8 mouse cellular contexts compared by ENCODE assay signal in the genomic region with DNA sequence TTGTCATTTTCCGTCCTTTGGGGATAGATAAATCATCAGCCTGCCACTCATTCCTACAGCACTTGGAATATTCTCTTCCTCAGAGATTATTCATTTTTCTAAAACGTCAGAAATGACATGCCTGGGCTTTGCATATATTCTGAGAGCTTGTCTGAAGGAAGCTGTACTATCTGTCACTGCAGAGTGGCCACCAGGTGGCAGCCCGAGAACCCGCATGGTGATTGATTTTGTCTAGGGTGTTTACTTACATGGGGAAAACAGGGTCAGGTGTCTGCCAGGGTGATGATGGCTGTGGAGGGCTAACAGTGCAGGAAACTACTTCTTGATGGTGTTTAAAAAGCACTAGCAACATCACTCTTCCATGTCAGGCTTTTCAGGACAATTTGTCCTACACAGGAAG.
DNase-seq lines count a peak whose midpoint lies in the region; ATAC-seq and TF ChIP-seq lines count a peak whose summit lies in the region.
"Had no signal": no experiment of that assay in that cellular context is flagged by ENCODE, and none has a peak within 500 bp of the region (broad histone marks: within the 10 kb centered on the region; RNA-seq: fewer than 3 reads in every experiment).

No protein-coding gene starts in this region.

- no peaks in the 10 kb centered on the region for H3K4me1 ChIP-seq in forebrain, embryonic 10.5 days
- H3K4me1 ChIP-seq in hindbrain, embryonic 12.5 days = no peaks in the 10 kb centered on the region
- no peaks in the 10 kb centered on the region for H3K4me1 ChIP-seq in midbrain, embryonic 12.5 days
- H3K4me1 ChIP-seq: liver, embryonic 15.5 days had no signal

- H3K36me3 ChIP-seq in forebrain, embryonic 10.5 days (replicated peaks) = no peaks in the 10 kb centered on the region
- no peaks in the 10 kb centered on the region for H3K36me3 ChIP-seq in hindbrain, embryonic 12.5 days
- H3K36me3 ChIP-seq in midbrain, embryonic 12.5 days = no peaks in the 10 kb centered on the region
- H3K36me3 ChIP-seq: liver, embryonic 15.5 days had no signal

- ATAC-seq in hindbrain, embryonic 12.5 days (ENCODE audit: low FRiP score) = peak; percentile 56; the same call in 1 of the 2 replicates
- peak; percentile 82 for ATAC-seq in midbrain, embryonic 12.5 days (ENCODE audit: low FRiP score, low read depth)

- no peak overlapping the region for H3K27ac ChIP-seq in forebrain, embryonic 10.5 days
- H3K27ac ChIP-seq in hindbrain, embryonic 12.5 days = no peak overlapping the region
- no peak overlapping the region for H3K27ac ChIP-seq in left cerebral cortex, adult 2 months
- no peak overlapping the region for H3K27ac ChIP-seq in midbrain, embryonic 12.5 days (replicated peaks)
- H3K27ac ChIP-seq: liver, embryonic 15.5 days had no signal

- no peaks in the 10 kb centered on the region for H3K9me3 ChIP-seq in forebrain, embryonic 10.5 days
- H3K9me3 ChIP-seq in hindbrain, embryonic 12.5 days (replicated peaks) = no peaks in the 10 kb centered on the region
- no peaks in the 10 kb centered on the region for H3K9me3 ChIP-seq in midbrain, embryonic 12.5 days
- H3K9me3 ChIP-seq: liver, embryonic 15.5 days had no signal

- peak; percentile 86 for TF ChIP-seq CTCF in left cerebral cortex, adult 2 months (IDR thresholded peaks at IDR 0.05)

- no peak overlapping the region for H3K4me2 ChIP-seq in hindbrain, embryonic 12.5 days (replicated peaks)
- no peak overlapping the region for H3K4me2 ChIP-seq in midbrain, embryonic 12.5 days (replicated peaks)
- H3K4me2 ChIP-seq: liver, embryonic 15.5 days had no signal

- peak; percentile 66 for DNase-seq in Muller cell, postnatal 12 days (ENCODE audit: inconsistent ontology term)
- peak; percentile 4 to 31 for DNase-seq in adrenal gland, postnatal 4 days (ENCODE audit: low spot score in 2 of 2)
- DNase-seq in forebrain, embryonic 10.5 days (ENCODE audit: extremely low spot score, low spot score) = peak; percentile 74
- peak; percentile 66 to 69 for DNase-seq in left cerebral cortex, adult 2 months (ENCODE audit: extremely low spot score in 1 of 2, low spot score in 2 of 2)
- peak; percentile 13 to 35 for DNase-seq in spleen, postnatal 14 days (ENCODE audit: low spot score in 2 of 2)

- H3K4me3 ChIP-seq in forebrain, embryonic 10.5 days = no peak overlapping the region
- no peak overlapping the region for H3K4me3 ChIP-seq in hindbrain, embryonic 12.5 days
- no peak overlapping the region for H3K4me3 ChIP-seq in left cerebral cortex, adult 2 months
- H3K4me3 ChIP-seq in midbrain, embryonic 12.5 days = no peak overlapping the region
- H3K4me3 ChIP-seq: liver, embryonic 15.5 days had no signal

- no peaks in the 10 kb centered on the region for H3K27me3 ChIP-seq in forebrain, embryonic 10.5 days (ENCODE audit: poor library complexity, severe bottlenecking)
- no peaks in the 10 kb centered on the region for H3K27me3 ChIP-seq in hindbrain, embryonic 12.5 days
- no peaks in the 10 kb centered on the region for H3K27me3 ChIP-seq in midbrain, embryonic 12.5 days
- H3K27me3 ChIP-seq: liver, embryonic 15.5 days had no signal

- intact Hi-C loops in left cerebral cortex, adult 2 months (cut with DNase I) = loop anchor here (1.0 to 5.0 kb wide), 6 partner anchors 155 to 999 kb away; no protein-coding TSS in a partner anchor

- 14% methylated on average over 4 of the region's 4 CpGs for WGBS in forebrain, embryonic 10.5 days
- WGBS in hindbrain, embryonic 12.5 days = 17% methylated on average over 4 of the region's 4 CpGs
- 12% methylated on average over 4 of the region's 4 CpGs for WGBS in midbrain, embryonic 12.5 days

- H3K9ac ChIP-seq in hindbrain, embryonic 12.5 days = no peak overlapping the region
- H3K9ac ChIP-seq in midbrain, embryonic 12.5 days (replicated peaks) = no peak overlapping the region
- H3K9ac ChIP-seq: liver, embryonic 15.5 days had no signal

Comparison
In these comparisons a context has a peak if more than half of its experiments do, and no peak if none do; other contexts are left out.
1. DNase-seq: peak in every context shown above with its lines; median percentile 74 in forebrain, embryonic 10.5 days; 68 in left cerebral cortex, adult 2 months; 66 in Muller cell, postnatal 12 days; 24 in spleen, postnatal 14 days; 18 in adrenal gland, postnatal 4 days.